Mouse (Mus musculus) B cell, adult 2 months (primary cell): ENCODE measurements at regions not wholly inside any gene's neighbourhood (a gene's known extent, or its start where the extent isn't known, plus 50 kb on each side); places are given as distances from the start of the nearest gene placed in this dataset.

Source experiments
- DNase-seq, 2 experiments: peaks; one replicate each; pipeline ENCODE4 v3.0.0; 2022

- DNase-seq = no peak
Observed at GRCm38 (mm10) chr1:39102126-39102905, 91.2 kb upstream of the Npas2 start.

- DNase-seq = no peak
Observed at GRCm38 (mm10) chr1:39102989-39103910, 90.3 kb upstream of the Npas2 start.

GRCm38 (mm10) chr1:39105546-39106371 lies 87.8 kb upstream of the Npas2 start:
- DNase-seq = no peak

- no peak for DNase-seq
Observed at GRCm38 (mm10) chr1:39106372-39106643, 87.2 kb upstream of the Npas2 start.

GRCm38 (mm10) chr1:39106650-39107049 lies 86.9 kb upstream of the Npas2 start:
- DNase-seq = no peak

GRCm38 (mm10) chr1:39116319-39116718 lies 77.2 kb upstream of the Npas2 start:
- no peak for DNase-seq

- DNase-seq = no peak
Observed at GRCm38 (mm10) chr1:39122316-39123015, 71.1 kb upstream of the Npas2 start.

GRCm38 (mm10) chr1:39123081-39123812 lies 70.3 kb upstream of the Npas2 start:
- DNase-seq = no peak

GRCm38 (mm10) chr1:39123813-39124146 lies 69.8 kb upstream of the Npas2 start:
- no peak for DNase-seq

GRCm38 (mm10) chr1:39134521-39134920 lies 59.0 kb upstream of the Npas2 start:
- DNase-seq = no peak

- DNase-seq = no peak
Observed at GRCm38 (mm10) chr1:39143054-39143453, 50.5 kb upstream of the Npas2 start.

GRCm38 (mm10) chr1:39143626-39144025 lies 49.9 kb upstream of the Npas2 start:
- no peak for DNase-seq
